Mouse (Mus musculus) kidney, embryonic 14.5 days (tissue): Measurements from ENCODE around the gene Selenoh. TPM values are rescaled to one million over a fixed set of nuclear protein-coding genes. Genes with fewer than 3 reads are reported as not detected.

ENCODE experiments used
- ATAC-seq: fragments of 200-750 bp; cut with Nextera tagmentation; 2 replicates; pipeline ENCODE4 v1.8.0; 2017; ENCODE audit warnings: moderate number of reproducible peaks, mild to moderate bottlenecking, moderate TSS enrichment, moderate library complexity; ENCODE audit not compliant: low FRiP score, low TSS enrichment
- H3K27ac ChIP-seq: fragments of 300-500 bp; sonication (generic); 2 replicates; pipeline ENCODE4 v1.5.1; 2014; ENCODE audit warnings: low read depth, mild to moderate bottlenecking, low read length, moderate library complexity, mixed read lengths
- H3K27me3 ChIP-seq: fragments of 300-500 bp; sonication (generic); 2 replicates; pipeline ENCODE4 v1.6.1; 2014; ENCODE audit warnings: mild to moderate bottlenecking, low read length; ENCODE audit not compliant: control insufficient read depth, insufficient read depth
- H3K36me3 ChIP-seq: fragments of 300-500 bp; sonication (generic); 2 replicates; pipeline ENCODE4 v1.6.1; 2014; ENCODE audit warnings: low read length, mixed read lengths; ENCODE audit not compliant: control insufficient read depth, insufficient read depth
- H3K4me1 ChIP-seq: fragments of 300-500 bp; sonication (generic); 2 replicates; pipeline ENCODE4 v1.6.1; 2014; ENCODE audit warnings: low read length, mixed read lengths; ENCODE audit not compliant: control insufficient read depth, insufficient read depth
- H3K4me2 ChIP-seq: fragments of 300-500 bp; sonication (generic); replicated peaks from 2 replicates; pipeline ENCODE4 v1.6.1; 2014; ENCODE audit warnings: low read depth, mild to moderate bottlenecking, low read length
- H3K4me3 ChIP-seq: fragments of 300-500 bp; sonication (generic); 2 replicates; pipeline ENCODE4 v1.5.1; 2014; ENCODE audit warnings: mild to moderate bottlenecking, low read length
- H3K9ac ChIP-seq: fragments of 300-500 bp; sonication (generic); 2 replicates; pipeline ENCODE4 v1.6.1; 2014; ENCODE audit warnings: low read depth, mild to moderate bottlenecking, low read length, moderate library complexity
- H3K9me3 ChIP-seq: fragments of 300-500 bp; sonication (generic); 2 replicates; pipeline ENCODE4 v1.6.1; 2016; ENCODE audit warnings: low read length; ENCODE audit not compliant: control insufficient read depth
- WGBS: fragments of 180-500 bp; shearing (Covaris S2); extraction: QIAGEN DNeasy Blood & Tissue Kit; methylation state at CpG from one replicate; pipeline ENCODE4 v1.1.7; 2014; 5-methylcytosine and 5-hydroxymethylcytosine counted together
- polyA plus RNA-seq: library from polyadenylated mRNA; unstranded; fragments of >200 nt; fragmentation: Nextera tagmentation; extraction: Ambion mirVana; gene quantifications from 2 replicates; pipeline ENCODE4 v1.2.1, GENCODE M21; 2014

Selenoh gene
- polyA plus RNA-seq, 1 experiment from 2014 or later = 404 TPM

- no peak overlapping the region; the same call in 1 of the 2 replicates for H3K4me2 ChIP-seq
- H3K9ac ChIP-seq = no peak overlapping the region
- H3K9me3 ChIP-seq = no peaks in the 10 kb centered on the region
- H3K36me3 ChIP-seq = peaks cover 9% of the 10 kb centered on the region; the same call in 1 of the 2 replicates
- no peak overlapping the region for H3K4me3 ChIP-seq
- ATAC-seq = no peak
- no peaks in the 10 kb centered on the region for H3K27me3 ChIP-seq
- WGBS = 60% methylated on average over 5 of the region's 5 CpGs
- H3K4me1 ChIP-seq = peaks cover 54% of the 10 kb centered on the region
- peak overlapping the region; percentile 97; the same call in 1 of the 2 replicates for H3K27ac ChIP-seq
Measured at GRCm38 (mm10) chr2:84638428-84639220, 31.9 kb downstream of the Selenoh start.

- peaks cover 64% of the 10 kb centered on the region for H3K4me1 ChIP-seq
- no peak overlapping the region; the same call in 1 of the 2 replicates for H3K4me2 ChIP-seq
- no peaks in the 10 kb centered on the region for H3K9me3 ChIP-seq
- peak overlapping the region; percentile 5; the same call in 1 of the 2 replicates for H3K9ac ChIP-seq
- H3K27ac ChIP-seq = peak overlapping the region; percentile 97; the same call in 1 of the 2 replicates
- no peaks in the 10 kb centered on the region for H3K27me3 ChIP-seq
- peaks cover 9% of the 10 kb centered on the region; the same call in 1 of the 2 replicates for H3K36me3 ChIP-seq
- no peak overlapping the region; the same call in 1 of the 2 replicates for H3K4me3 ChIP-seq
- WGBS = 13% methylated on average over 7 of the region's 7 CpGs
- no peak for ATAC-seq
Measured at GRCm38 (mm10) chr2:84637452-84638165, 33.0 kb downstream of the Selenoh start.

- H3K27me3 ChIP-seq = no peaks in the 10 kb centered on the region
- peak overlapping the region; percentile 97 for H3K27ac ChIP-seq
- 9% methylated on average over 8 of the region's 8 CpGs for WGBS
- H3K4me2 ChIP-seq = peak overlapping the region; percentile 34
- ATAC-seq = peak; percentile 26; the same call in 1 of the 2 replicates
- H3K9ac ChIP-seq = peak overlapping the region; percentile 40; the same call in 1 of the 2 replicates
- peaks cover 5% of the 10 kb centered on the region; the same call in 1 of the 2 replicates for H3K36me3 ChIP-seq
- peak overlapping the region; percentile 7; the same call in 1 of the 2 replicates for H3K4me3 ChIP-seq
- H3K9me3 ChIP-seq = no peaks in the 10 kb centered on the region
- peaks cover 70% of the 10 kb centered on the region for H3K4me1 ChIP-seq
Measured at GRCm38 (mm10) chr2:84636231-84636741, 34.3 kb downstream of the Selenoh start.

- Histone ChIP-seq H3K4me2 (peak overlapping the region; percentile 34), H3K36me3 (no peaks in the 10 kb centered on the region), H3K4me1 (peaks cover 70% of the 10 kb centered on the region), H3K27me3 (no peaks in the 10 kb centered on the region), H3K9ac (peak overlapping the region; percentile 40; the same call in 1 of the 2 replicates), H3K4me3 (peak overlapping the region; percentile 7; the same call in 1 of the 2 replicates), H3K27ac (peak overlapping the region; percentile 97), H3K9me3 (no peaks in the 10 kb centered on the region)
- WGBS = 4% methylated on average over 2 of the region's 2 CpGs
- ATAC-seq = peak; percentile 91
Measured at GRCm38 (mm10) chr2:84635611-84636010, 35.0 kb downstream of the Selenoh start.

GRCm38 (mm10) chr2:84634934-84635482 lies 35.6 kb downstream of the Selenoh start:
- 26% methylated on average over 4 of the region's 4 CpGs for WGBS
- Histone ChIP-seq H3K27ac (peak overlapping the region; percentile 97), H3K4me2 (peak overlapping the region; percentile 31; the same call in 1 of the 2 replicates), H3K4me1 (peaks cover 70% of the 10 kb centered on the region), H3K27me3 (no peaks in the 10 kb centered on the region), H3K9ac (peak overlapping the region; percentile 40; the same call in 1 of the 2 replicates), H3K36me3 (no peaks in the 10 kb centered on the region), H3K9me3 (no peaks in the 10 kb centered on the region), H3K4me3 (peak overlapping the region; percentile 7; the same call in 1 of the 2 replicates)
- no peak for ATAC-seq

- WGBS = 68% methylated on average over 4 of the region's 4 CpGs
- H3K27ac ChIP-seq = peak overlapping the region; percentile 61
- no peaks in the 10 kb centered on the region for H3K27me3 ChIP-seq
- no peak overlapping the region for H3K9ac ChIP-seq
- H3K9me3 ChIP-seq = no peaks in the 10 kb centered on the region
- no peak for ATAC-seq
- H3K4me2 ChIP-seq = peak overlapping the region; percentile 21
- peaks cover 67% of the 10 kb centered on the region for H3K4me1 ChIP-seq
- no peak overlapping the region for H3K4me3 ChIP-seq
- no peaks in the 10 kb centered on the region; the same call in 1 of the 2 replicates for H3K36me3 ChIP-seq
Measured at GRCm38 (mm10) chr2:84634006-84634405, 36.6 kb downstream of the Selenoh start.

- Histone ChIP-seq H3K4me2 (peak overlapping the region; percentile 22; the same call in 1 of the 2 replicates), H3K27me3 (no peaks in the 10 kb centered on the region), H3K4me3 (no peak overlapping the region), H3K9me3 (no peaks in the 10 kb centered on the region), H3K9ac (peak overlapping the region; percentile 28; the same call in 1 of the 2 replicates), H3K36me3 (no peaks in the 10 kb centered on the region; the same call in 1 of the 2 replicates), H3K27ac (peak overlapping the region; percentile 82; the same call in 1 of the 2 replicates), H3K4me1 (peaks cover 57% of the 10 kb centered on the region)
- ATAC-seq = no peak
- WGBS = 2% methylated on average over 3 of the region's 3 CpGs
Measured at GRCm38 (mm10) chr2:84632999-84633398, 37.6 kb downstream of the Selenoh start.

DNA sequence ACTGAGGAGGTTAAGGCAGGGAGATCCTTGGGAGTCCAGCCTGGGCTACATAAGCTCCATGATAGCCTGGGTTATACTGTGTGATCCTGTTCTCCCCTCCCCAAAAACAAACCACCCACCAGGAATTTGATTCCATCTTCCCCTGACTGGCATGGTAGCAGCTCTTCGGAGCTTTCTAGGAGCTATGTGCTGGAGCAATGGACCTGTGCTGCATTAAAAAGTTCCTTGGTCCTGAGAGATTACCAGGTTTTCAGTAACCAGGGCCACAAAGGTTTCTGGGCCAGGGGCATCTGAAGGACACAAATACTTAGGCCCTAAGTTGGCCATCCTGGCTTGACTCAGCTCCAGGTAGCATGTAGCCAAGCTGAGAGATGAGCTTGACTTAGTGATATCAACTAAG lies 38.6 kb downstream of the Selenoh start:
- Histone ChIP-seq H3K27ac (0 out of 2 replicates have a peak overlapping the region, but pooled peaks have one; percentile 82), H3K4me1 (peaks cover 54% of the 10 kb centered on the region), H3K4me3 (no peak overlapping the region), H3K27me3 (no peaks in the 10 kb centered on the region), H3K36me3 (no peaks in the 10 kb centered on the region; the same call in 1 of the 2 replicates), H3K9ac (no peak overlapping the region), H3K9me3 (no peaks in the 10 kb centered on the region), H3K4me2 (no peak overlapping the region)
- WGBS = 97% methylated on average over 1 of the region's 1 CpGs
- ATAC-seq = no peak
